Mouse (Mus musculus): ENCODE data around the gene Nfatc2. TPM values are rescaled to one million over a fixed set of nuclear protein-coding genes. Genes with fewer than 3 reads are reported as not detected.

The Nfatc2 gene
- polyA plus RNA-seq, 1 experiment from 2014 or later = 3.2 TPM

- 89% methylated on average over 10 of the region's 10 CpGs for WGBS
- DNase-seq (ENCODE audit: low spot score) = no peak
- Histone ChIP-seq H3K9me3 (replicated peaks) (no peaks in the 10 kb centered on the region), H3K27ac (no peak overlapping the region), H3K4me3 (no peak overlapping the region), H3K4me1 (peaks cover 11% of the 10 kb centered on the region), H3K36me3 (no peaks in the 10 kb centered on the region), H3K27me3 (ENCODE audit: low read depth, poor library complexity, severe bottlenecking) (peaks cover 10% of the 10 kb centered on the region; the same call in 1 of the 2 replicates)
Observed at GRCm38 (mm10) chr2:168429598-168429997, 171.9 kb downstream of the Nfatc2 start.

- peaks cover 10% of the 10 kb centered on the region; the same call in 1 of the 2 replicates for H3K27me3 ChIP-seq (ENCODE audit: low read depth, poor library complexity, severe bottlenecking)
- no peak overlapping the region for H3K4me3 ChIP-seq
- no peak overlapping the region for H3K27ac ChIP-seq
- WGBS = 90% methylated on average over 5 of the region's 5 CpGs
- H3K4me1 ChIP-seq = peaks cover 20% of the 10 kb centered on the region
- H3K36me3 ChIP-seq = no peaks in the 10 kb centered on the region
- DNase-seq (ENCODE audit: low spot score) = no peak
- no peaks in the 10 kb centered on the region for H3K9me3 ChIP-seq (replicated peaks)
Observed at GRCm38 (mm10) chr2:168428375-168428901, 173.0 kb downstream of the Nfatc2 start.

Small RNA genes within 50 kb of the gene (microRNA-seq; reads per million reads assigned to microRNA genes)
- gene Mir7004 = not detected

Other genes starting within 250 kb of the Nfatc2 start
- gene Atp9a, start 140.8 kb upstream of the Nfatc2 start, polyA plus RNA-seq (2016; fragmentation: Nextera tagmentation; extraction: Ambion mirVana) = 4.9 and 6.5 TPM in 2 replicates
- gene Sall4, start 166.3 kb upstream of the Nfatc2 start, polyA plus RNA-seq (2016; fragmentation: Nextera tagmentation; extraction: Ambion mirVana) = 26.8 and 53.3 TPM in 2 replicates

Measured in limb, embryonic 10.5 days (tissue).